Mouse (Mus musculus) adrenal gland, postnatal 10 days (tissue): ENCODE measurements around the gene Cd69. TPM values are rescaled to one million over a fixed set of nuclear protein-coding genes. Genes with fewer than 3 reads are reported as not detected.

Source experiments
- DNase-seq: peaks from one replicate; pipeline ENCODE4 v3.0.0; 2021; ENCODE audit warnings: mixed read lengths
- total RNA-seq, 2 experiments: library from RNA; stranded (reverse); gene quantifications; 2 replicates each; pipeline ENCODE4 v1.2.3; 2021

Cd69 gene
- total RNA-seq, 2 experiments from 2014 or later, result 1.1 to 1.4 TPM

DNA sequence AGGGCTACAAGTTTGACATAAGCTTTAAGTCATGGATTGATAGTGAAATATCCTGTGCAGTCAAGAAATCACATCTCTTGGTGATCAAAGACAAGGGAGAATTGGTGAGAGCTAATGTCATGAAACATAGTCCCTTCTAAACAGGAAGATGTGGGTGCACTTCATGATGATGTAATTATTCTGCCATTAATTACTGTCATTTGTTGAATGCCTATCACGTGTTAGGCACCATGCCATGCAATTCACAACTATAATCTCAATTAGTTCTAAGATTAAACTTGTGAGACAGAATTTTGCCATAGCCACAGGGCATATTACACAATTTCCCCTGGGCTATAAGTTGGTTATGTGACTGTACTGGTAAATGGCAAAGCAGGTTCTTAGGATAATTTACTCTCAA is 28.2 kb downstream of the Cd69 start:
- DNase-seq, result no peak

DNA sequence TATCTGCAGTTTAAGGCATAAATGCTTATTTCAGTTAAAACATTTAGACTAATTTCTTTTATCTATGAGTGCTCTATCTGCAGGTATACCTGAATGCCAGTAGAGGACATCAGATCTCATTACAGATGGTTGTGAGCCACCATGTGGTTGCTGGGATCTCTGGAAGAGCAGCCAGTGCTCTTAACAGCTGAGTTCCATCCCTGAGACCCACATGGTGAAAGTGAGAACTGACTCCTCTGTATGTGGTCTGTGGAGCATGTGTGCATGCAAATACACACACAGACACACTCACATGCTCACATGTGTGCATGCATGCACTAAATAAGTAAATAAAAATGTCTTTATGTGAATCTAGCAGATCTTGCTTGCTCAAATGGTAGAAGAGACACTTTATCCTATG is 29.4 kb downstream of the Cd69 start:
- no peak for DNase-seq

DNA sequence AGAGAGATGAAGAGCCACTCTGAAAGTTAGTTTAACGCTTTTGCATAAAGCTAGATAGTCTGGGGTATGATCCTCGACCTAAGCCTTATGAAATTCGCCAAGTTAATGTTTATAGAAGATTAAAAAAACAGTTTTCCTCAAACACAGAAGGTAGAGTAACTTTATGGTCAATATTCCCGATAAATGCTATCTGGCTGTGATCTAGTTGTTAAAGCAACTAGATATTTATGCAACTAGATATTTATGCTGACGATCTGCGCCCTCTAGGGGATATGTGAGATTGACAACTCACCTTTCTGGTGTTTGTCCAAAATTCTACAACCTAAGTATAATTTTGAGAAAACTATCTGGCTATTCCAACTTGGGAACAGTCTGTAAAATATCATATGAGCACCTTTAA is 33.3 kb downstream of the Cd69 start:
- peak; percentile 16 for DNase-seq

DNA sequence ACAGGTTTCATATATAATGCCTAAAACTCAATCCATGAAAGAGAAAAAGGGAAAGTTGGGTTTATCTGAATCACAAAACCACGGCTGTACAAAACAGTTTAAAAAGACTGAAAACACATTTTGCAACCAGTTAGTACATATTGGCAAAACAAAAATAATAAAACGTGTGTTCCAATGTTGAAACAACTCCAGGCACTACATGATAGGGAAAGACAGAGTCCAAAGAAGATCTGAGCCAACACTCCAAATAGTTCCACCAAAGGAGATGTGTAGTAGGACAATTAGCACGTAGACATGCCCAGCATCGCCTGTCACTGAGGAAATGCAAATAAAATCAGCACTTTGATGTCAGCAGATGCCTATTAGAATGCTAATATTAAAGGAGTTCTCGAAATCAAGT is 33.8 kb downstream of the Cd69 start:
- DNase-seq, result no peak

DNA sequence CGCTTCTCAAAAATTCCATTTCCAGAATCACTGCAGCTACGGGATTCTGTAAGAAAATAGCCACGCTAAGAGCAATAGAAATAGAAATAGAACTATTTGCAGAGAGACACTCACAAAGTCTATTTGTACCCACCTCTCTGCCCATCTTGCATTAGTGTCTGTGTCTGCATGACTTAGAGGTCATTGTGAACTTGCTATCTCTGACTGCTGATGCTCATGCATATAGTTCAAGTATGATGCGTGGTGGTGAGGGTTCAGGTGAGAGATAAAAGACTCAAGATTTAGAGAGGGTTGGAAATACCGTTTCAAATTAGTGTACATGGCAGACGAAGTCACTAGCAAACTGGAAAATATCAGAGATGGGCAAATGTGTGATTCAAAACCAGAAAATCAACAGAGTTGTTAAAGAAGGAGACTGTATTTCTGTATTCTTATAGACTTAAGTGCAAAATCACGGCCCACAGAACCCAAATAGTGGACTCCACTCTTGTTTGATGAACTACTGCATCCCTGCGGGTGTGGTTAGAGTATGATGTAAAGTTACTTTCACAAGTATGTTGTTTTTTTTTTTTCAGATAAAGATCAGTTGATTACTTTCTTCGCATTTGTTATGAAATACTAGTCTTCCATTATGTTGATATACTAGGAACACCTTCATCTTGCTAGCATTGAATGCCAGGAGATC is 35.5 kb downstream of the Cd69 start:
- DNase-seq, result no peak

DNA sequence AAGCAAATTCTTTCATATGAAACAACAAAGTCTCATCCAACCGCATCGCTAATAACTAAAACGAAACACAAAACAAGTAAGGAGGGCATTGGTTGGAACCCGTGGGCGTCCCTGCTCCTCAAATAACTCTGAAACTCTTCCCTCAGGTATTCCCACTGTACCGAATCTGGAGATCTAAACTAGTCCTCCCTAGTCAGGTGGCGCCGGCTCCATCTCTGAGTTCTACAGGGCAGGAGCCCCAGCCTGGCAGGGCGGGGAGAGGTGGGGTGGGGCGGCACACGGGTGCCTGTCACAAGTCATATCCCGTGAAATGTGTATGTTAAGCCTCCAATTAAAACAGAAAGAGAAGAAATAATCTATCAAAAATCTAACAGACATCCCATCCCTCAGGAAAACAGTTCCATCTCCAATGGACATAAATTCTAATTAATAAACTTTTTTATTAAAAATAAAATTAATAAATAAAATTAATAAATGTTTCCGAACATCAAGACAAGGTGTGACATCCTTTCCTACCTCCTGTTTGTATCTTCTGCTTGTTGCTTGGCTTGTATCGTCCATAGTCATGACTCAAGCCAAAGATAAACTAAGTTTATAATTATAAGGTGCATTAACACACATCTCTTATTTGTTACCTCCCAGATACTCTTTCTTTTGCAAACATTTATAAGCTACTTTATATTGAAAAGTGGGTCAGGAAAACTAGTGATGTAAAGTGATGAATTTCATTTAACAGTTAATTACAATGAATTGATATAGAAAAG is 36.8 kb downstream of the Cd69 start:
- DNase-seq, result peak; percentile 64

DNA sequence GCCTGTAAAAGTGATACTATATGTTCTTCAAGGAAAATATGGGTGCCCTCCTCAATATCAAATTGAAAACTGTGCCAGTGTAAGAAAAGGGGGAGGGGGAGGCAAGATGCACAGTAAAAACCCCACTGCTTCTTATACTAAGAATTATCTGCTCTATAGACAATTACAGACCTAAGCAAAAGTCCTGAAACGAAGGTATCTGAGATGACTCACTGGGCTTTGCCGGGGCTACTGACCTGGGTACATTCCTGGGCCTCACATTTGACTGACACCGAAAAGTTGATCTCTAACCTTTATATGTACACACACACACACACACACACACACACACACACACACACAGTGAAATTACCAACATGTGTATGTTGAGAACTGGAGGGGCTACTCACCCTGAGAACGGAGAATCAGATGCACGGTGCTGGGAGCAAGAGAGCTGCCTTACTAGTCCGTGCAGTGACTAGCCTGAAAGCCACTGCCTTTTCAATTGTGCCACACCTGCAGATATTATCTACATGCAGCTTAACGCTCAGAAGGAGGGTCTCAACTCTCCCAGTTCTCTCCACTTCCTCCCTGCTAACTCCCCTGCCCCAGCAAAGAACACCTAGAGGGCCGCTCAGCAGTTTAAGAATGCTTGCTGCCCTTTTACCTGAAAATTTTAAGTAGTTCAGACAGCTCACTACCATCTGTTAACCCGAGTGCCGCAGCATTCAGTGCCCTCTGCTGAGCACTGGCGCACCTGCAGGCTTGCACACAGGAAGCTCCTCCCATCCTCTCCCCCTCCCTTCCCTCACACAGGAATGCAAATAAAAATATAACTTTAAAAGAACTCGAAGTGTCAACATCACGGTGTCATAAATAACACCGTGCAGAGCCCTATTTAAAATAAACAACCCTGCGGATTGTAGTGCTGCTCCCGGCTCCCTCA is 37.6 kb downstream of the Cd69 start:
- peak; percentile 86 for DNase-seq

DNA sequence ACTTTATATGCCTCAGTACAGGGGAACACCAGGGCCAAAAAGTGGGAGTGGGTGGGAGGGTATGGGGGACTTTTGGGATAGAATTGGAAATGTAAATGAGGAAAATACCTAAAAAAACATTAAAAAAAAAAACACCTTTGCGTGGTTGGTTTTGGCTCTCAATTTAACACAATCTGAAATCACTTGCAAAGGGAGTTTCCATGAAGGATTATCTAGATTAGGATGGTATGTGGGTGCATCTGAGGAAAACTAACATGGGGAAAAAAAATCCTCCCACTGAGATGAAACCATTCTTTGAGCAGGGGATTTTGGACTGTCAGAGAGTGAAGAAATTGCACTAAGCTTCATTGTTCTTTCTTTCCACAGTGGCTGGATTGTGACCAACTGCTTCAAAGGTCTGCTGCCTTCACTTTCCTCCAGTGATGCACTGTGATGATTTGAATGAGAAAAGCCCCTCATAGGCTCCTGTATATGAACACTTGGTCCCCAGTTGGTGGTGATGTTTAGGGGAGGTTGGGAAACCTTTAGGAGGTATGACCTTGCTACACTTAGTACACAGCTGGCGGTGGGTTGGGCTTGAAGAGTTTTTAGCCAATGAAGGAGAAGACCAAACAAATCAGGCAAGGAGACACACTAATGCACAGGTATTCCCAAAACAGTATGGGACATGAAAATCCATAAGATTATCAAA is 38.4 kb downstream of the Cd69 start:
- peak; percentile 12 for DNase-seq

DNA sequence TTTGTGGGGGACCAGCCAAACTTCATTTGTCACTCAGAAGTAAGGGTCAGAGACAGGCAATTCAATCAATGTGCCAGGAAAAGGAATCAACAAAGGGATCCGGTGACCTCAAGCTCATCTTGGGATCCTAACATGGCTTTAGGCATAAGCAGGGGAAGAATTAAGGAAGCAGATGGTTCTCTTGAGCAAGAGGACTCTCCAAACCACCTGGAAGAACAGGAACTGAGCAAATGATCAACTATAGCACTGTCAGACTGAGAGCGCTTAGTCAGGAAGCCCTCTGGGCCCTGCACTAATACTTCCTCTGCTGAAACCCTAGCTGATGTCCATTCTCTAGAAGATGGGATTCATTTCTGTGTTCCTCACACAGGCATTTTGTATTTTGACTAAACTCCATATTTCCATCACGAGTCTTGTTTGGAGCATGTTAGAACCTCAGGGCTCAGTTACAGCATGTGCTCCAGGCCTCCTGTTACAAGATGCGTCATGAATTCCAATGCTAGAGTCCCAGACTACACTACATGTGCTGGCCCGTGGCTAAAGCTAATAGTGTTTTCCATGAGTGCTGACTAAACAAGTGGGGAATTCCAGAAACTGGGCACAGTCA is 39.3 kb downstream of the Cd69 start:
- DNase-seq, result no peak

DNA sequence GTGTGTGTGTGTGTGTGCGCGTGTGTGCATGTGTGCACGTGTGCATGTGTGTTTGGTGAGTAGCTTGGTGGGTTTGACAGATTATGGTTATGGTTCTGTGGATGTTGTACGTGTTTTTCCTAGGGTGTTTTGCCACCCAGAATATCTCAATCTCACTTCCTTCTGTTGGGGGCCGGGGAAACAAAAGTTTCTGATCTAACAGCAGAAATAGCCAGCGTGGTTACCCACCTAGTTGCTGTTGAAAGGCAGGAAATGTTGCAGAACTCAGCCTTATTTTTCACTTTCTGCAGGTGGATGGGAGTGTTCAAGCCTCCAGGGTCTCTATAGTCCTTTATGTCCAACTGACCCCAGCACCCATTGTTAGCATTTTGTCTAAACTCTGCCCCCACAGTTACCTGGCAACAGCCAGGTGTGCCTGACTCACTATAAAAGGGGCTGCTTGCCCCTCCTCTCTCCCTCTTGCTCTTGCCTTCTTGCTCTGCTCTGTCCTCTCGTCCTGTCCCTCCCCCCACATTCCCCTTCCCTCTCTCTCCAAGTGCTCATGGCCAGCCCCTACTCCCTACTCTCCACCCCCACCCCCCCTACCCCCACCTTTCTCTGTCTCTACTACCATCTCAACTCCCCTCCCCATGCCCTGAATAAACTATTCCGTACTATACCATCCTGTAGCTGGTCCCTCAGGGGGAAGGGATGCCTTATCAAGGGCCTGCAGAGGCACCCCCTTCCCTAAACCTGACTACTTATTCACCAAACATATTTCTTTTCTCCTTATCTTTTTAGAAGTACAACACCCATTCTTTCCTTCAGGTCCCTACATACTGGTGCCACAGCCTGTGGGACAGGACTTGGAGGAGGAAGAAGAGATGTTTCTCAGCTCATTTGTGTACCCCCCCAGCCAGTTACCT is 40.5 kb downstream of the Cd69 start:
- no peak for DNase-seq

DNA sequence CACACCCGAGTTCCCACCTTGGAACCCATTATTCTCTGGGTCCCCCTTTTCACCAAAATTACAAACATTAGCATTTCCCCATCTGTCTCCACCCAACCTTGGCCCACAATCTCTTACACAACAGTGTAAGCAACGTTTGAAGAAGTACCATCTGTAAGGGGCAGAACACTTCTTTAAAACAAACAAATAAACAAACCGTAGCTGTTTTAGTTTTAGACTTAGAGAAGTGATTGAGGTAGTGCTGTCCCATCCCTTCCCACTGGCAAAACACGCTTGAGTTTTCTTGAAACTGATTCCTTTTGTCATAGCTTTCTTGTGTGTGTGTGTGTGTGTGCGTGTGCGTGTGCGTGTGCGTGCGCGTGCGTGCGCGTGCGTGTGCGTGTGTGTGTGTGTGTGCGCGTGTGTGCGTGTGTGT is 41.3 kb downstream of the Cd69 start:
- no peak for DNase-seq

DNA sequence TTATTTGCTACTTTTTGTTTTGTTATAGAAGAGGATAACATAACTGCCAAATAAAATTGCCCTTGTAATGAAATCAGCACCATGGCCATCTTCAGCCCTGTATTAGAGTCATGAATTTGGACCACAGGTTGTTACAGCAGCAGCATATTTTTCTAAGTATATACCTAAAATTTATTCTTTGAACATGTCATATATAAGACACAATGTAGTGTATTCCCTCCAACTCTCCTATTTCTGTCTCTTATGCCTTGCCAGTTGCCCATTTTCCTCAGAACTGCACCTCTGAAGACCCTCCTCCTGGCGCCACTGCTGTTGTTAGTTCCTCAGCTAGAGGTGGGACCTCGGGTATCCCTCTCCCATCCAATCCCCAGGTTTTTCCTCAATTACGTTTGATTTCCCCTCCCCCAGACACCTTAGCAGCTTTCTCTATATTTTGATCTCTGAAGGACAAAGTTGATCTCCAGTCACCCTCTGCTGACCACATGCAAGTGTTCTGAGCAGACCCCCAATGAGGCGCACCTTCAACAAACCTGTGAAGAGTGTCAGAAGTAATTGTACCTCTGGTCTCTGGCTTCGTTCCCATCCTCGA is 41.8 kb downstream of the Cd69 start:
- no peak for DNase-seq

DNA sequence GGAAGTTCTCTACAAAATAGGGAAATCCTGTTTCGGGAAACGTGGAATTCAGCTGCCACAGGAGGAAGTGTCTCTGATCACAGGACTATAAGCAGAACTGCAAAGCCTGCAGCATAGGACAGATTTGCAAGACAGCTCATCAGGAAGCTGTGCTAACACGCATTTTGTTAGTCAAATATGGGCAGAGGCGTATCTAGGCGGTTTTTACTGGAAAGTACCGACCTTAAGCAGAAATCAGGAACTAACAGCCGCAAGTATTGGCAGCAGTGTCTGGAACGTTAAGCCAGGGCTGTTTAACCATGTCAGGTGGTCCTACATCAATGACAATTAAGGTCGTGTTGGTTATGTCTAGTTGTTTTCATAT is 42.4 kb downstream of the Cd69 start:
- DNase-seq, result peak; percentile 28

DNA sequence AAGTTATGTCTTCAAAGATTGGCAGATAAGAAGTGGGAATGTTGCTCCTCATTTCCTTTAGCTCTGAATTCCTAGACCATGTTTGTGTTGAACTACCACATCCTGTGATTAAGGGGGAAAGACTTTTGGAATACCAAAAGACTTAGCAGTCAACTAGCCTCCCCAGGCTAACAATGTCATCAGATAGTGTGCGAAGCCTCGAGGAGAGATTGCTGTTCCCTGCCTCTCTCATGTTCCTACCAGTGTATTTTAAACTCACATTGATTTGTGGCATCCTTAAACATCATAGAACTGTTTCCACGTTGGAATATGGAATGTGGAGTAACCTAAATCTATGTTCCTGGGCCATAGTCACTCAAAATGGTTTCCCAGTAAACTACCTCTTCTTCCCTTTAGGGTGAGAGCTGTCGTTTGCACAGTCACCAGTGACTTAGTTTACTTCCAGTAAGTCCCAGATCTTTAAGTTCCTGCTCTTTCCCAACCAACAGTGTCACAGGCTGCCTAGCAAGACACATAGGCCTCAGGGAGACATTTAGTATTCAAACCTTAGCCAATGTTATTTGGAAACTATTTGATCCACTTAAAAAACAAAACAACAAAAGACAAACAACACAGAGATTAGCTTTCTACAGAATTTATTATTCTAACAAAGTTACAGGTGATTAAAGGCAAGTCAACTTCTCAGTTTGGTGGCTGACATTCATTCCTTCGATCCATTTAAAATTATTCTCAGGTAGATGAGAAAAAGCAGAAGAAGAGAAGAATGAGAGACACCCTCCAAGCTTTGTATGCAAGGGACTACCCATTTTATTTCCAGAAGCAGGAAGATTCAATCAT is 43.0 kb downstream of the Cd69 start:
- no peak for DNase-seq

DNA sequence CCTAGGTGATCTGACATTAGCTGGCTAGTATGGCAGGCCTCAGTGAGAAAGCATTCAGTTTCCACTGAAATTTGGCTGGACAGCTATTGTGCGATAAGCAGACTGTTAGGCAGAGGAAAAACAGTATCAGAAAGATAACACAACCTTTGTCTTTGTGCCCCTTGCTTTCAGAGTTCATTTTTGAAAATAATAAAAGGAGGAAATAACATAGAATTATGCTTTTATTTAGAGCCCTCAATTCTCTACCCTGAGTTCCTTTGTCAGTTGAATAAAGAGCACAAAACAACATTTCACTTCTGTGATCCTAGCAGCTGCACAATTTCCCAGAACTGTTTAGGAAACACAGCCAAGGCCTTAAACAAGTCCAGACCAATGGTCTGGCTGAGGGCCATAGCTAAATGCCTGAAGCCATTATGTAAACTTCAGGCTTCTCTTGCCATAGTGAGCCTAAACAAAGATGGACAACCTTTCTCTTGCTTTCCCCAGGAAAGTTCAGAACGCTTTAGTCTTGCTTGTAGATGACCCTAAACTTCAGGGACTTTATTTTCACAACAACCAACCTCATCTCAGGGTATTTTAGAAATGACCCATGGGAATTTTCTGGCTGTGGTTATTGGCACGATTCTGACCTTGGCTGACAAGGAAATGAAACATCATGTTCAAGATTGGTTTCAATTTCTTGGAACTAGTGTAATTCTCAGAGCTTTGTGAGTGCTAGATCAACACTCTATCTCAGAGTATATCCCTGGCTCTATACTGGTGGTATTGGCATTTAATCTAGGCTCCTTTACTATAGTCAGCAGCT is 45.3 kb downstream of the Cd69 start:
- peak; percentile 66 for DNase-seq

DNA sequence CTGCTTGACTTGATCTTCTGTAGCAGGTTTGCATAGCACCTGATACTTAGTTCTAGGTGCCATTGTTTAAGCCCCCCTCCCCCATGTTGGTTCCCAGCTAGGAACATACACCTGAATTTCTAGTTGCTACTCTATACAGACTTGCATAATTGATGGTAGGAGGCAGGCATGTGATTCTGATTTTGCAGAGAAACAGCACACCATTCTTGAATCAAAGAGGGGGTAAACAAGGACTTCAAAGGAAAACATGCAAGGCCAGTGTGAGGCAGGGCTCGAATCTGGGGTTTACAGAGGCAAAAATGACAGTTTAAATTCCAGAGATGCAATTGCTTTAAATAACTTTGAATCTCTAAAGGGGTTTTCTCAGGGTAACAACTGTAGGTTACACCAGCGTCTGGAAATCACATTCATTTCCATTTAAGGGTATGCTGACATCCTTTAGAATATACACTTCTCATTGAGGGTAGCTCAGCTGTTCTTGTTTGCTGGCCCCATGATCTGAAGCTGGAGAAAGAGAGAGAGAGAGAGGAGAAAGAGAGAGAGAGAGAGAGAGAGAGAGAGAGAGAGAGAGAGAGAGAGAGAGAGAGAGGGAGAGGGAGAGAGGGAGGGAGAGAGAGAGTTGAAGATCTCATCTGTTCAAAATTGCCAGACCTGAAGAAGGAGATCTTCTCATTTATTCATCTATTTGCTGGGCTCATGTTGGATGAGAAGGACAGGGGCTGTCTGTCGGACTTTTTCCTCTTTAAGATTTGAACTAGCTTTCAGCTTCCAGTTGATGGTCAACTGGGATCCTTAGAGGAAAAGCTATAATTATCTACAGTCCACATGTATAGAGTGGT is 46.1 kb downstream of the Cd69 start:
- DNase-seq, result no peak

DNA sequence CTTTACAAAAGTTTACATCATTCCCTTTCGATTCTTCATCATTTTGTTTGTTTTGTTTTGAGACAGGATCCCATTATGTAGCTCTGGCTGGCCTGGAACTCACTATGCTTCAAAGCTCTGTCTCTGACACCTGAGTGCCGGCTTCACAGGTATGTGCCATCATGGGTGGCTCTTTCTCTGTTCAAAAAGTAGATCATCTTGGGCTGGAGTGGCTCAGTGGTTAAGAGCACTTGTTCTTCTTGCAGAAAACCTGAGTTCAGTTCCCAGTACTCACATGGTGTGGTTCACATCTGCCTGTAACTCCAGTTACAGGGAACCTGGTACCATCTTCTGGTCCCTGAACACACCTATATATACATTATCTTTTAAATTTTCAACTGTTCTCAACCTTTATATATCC is 50.2 kb downstream of the Cd69 start:
- no peak for DNase-seq

DNA sequence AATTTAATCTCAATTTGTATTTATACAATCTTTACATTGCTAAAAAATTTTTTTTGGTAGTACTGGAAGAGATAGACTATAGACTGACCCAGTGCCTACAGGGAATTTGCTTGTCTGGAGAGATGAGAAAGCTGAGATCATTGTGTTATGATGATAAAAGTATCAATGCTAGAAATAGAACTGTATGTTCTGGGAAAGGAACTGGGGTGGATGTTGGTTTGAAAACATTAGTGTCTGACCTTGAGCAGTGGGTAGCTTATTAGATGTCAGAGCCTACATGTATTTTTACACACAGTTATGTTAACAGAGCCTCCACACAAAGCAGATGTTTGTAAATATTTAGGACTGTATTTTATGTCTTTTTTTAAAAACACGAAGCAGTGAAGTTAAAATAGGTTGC is 51.1 kb downstream of the Cd69 start:
- DNase-seq, result no peak
